Mouse (Mus musculus) embryonic facial prominence, embryonic 14.5 days (tissue): ENCODE data around the gene Nadk. TPM values are rescaled to one million over a fixed set of nuclear protein-coding genes. Genes with fewer than 3 reads are reported as not detected.

ENCODE experiments used
- ATAC-seq: fragments of 200-750 bp; cut with Nextera tagmentation; 2 replicates; pipeline ENCODE4 v1.8.0; 2017; ENCODE audit warnings: low read depth, moderate number of reproducible peaks, moderate TSS enrichment
- DNase-seq: peaks from one replicate; pipeline ENCODE4 v3.0.0-alpha.2; 2015; ENCODE audit warnings: low spot score
- H3K27ac ChIP-seq: fragments of 300-500 bp; sonication (generic); replicated peaks from 2 replicates; pipeline ENCODE4 v1.5.1; 2014; ENCODE audit warnings: low read depth, mild to moderate bottlenecking, low read length, moderate library complexity
- H3K27me3 ChIP-seq: fragments of 300-500 bp; sonication (generic); replicated peaks from 2 replicates; pipeline ENCODE4 v1.6.1; 2014; ENCODE audit warnings: low read length; ENCODE audit not compliant: control insufficient read depth, insufficient read depth
- H3K36me3 ChIP-seq: fragments of 300-500 bp; sonication (generic); 2 replicates; pipeline ENCODE4 v1.6.1; 2014; ENCODE audit warnings: low read length, mixed read lengths; ENCODE audit not compliant: control insufficient read depth, insufficient read depth
- H3K4me1 ChIP-seq: fragments of 300-500 bp; sonication (generic); 2 replicates; pipeline ENCODE4 v1.6.1; 2014; ENCODE audit warnings: antibody characterized with exemption, low read length; ENCODE audit not compliant: control insufficient read depth, insufficient read depth
- H3K4me2 ChIP-seq: fragments of 300-500 bp; sonication (generic); 2 replicates; pipeline ENCODE4 v1.6.1; 2014; ENCODE audit warnings: low read depth, mild to moderate bottlenecking, low read length, moderate library complexity, mixed read lengths
- H3K4me3 ChIP-seq: fragments of 300-500 bp; sonication (generic); 2 replicates; pipeline ENCODE4 v1.5.1; 2014; ENCODE audit warnings: low read depth, mild to moderate bottlenecking, low read length
- H3K9ac ChIP-seq: fragments of 300-500 bp; sonication (generic); 2 replicates; pipeline ENCODE4 v1.6.1; 2014; ENCODE audit warnings: low read depth, mild to moderate bottlenecking, low read length, moderate library complexity, mixed read lengths
- H3K9me3 ChIP-seq: fragments of 300-500 bp; sonication (generic); 2 replicates; pipeline ENCODE4 v1.6.1; 2016; ENCODE audit warnings: low read length; ENCODE audit not compliant: control insufficient read depth
- WGBS: fragments of 180-500 bp; shearing (Covaris S2); extraction: QIAGEN DNeasy Blood & Tissue Kit; methylation state at CpG from one replicate; pipeline ENCODE4 v1.1.7; 2014; 5-methylcytosine and 5-hydroxymethylcytosine counted together
- polyA plus RNA-seq: library from polyadenylated mRNA; unstranded; fragments of >200 nt; fragmentation: Nextera tagmentation; extraction: Ambion mirVana; gene quantifications from 2 replicates; pipeline ENCODE4 v1.2.1, GENCODE M21; 2014

Nadk gene
- polyA plus RNA-seq, 1 experiment from 2014 or later, result 89.2 TPM

- Histone ChIP-seq H3K4me1 (no peaks in the 10 kb centered on the region), H3K36me3 (peaks cover 23% of the 10 kb centered on the region), H3K27ac (no peak overlapping the region), H3K27me3 (no peaks in the 10 kb centered on the region), H3K9me3 (no peaks in the 10 kb centered on the region), H3K4me3 (no peak overlapping the region), H3K4me2 (no peak overlapping the region), H3K9ac (no peak overlapping the region)
- ATAC-seq, result no peak
- 40% methylated on average over 1 of the region's 1 CpGs for WGBS
- no peak for DNase-seq
Measured at GRCm38 (mm10) chr4:155593780-155594179, 31.6 kb downstream of the Nadk start.

DNA sequence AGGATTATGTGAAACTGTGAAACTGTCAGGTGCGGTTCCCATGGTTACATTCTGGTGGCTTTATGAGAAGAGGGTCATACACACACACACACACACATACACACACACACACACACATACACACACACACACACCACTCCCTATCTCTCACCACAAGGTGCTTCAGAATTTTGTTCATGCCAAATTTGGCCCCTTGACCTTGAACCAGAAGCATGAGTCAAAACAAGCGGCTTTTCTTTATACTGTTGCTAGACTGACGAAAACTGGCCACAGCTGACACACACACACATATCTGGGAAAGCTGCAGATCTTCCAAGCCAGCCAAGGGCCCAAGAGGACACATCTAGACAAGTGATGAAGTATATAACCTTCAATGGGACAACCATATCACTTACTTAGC lies 33.6 kb downstream of the Nadk start:
- Histone ChIP-seq H3K36me3 (0 out of 2 replicates have a peak, but pooled peaks cover 4% of the 10 kb centered on the region), H3K9me3 (no peaks in the 10 kb centered on the region), H3K9ac (no peak overlapping the region), H3K4me1 (0 out of 2 replicates have a peak, but pooled peaks cover 4% of the 10 kb centered on the region), H3K4me2 (no peak overlapping the region), H3K27ac (no peak overlapping the region), H3K27me3 (no peaks in the 10 kb centered on the region), H3K4me3 (no peak overlapping the region)
- ATAC-seq (no peak), DNase-seq (no peak)
- 77% methylated on average over 3 of the region's 3 CpGs for WGBS

GRCm38 (mm10) chr4:155596606-155597005 lies 34.4 kb downstream of the Nadk start:
- no peaks in the 10 kb centered on the region for H3K27me3 ChIP-seq
- no peak for ATAC-seq
- 0 out of 2 replicates have a peak, but pooled peaks cover 4% of the 10 kb centered on the region for H3K4me1 ChIP-seq
- H3K27ac ChIP-seq, result no peak overlapping the region
- no peaks in the 10 kb centered on the region for H3K36me3 ChIP-seq
- no peak overlapping the region for H3K4me3 ChIP-seq
- no peak for DNase-seq
- no peak overlapping the region for H3K9ac ChIP-seq
- no peaks in the 10 kb centered on the region for H3K9me3 ChIP-seq
- WGBS, result 83% methylated on average over 5 of the region's 5 CpGs
- no peak overlapping the region for H3K4me2 ChIP-seq

GRCm38 (mm10) chr4:155598536-155598935 lies 36.4 kb downstream of the Nadk start:
- DNase-seq (no peak), ATAC-seq (no peak)
- no peaks in the 10 kb centered on the region for H3K27me3 ChIP-seq
- H3K9ac ChIP-seq, result no peak overlapping the region
- H3K36me3 ChIP-seq, result peaks cover 8% of the 10 kb centered on the region; the same call in 1 of the 2 replicates
- H3K4me2 ChIP-seq, result no peak overlapping the region
- H3K4me3 ChIP-seq, result no peak overlapping the region
- H3K9me3 ChIP-seq, result no peaks in the 10 kb centered on the region
- no peak overlapping the region for H3K27ac ChIP-seq
- peaks cover 11% of the 10 kb centered on the region for H3K4me1 ChIP-seq
- 23% methylated on average over 19 of the region's 20 CpGs for WGBS

GRCm38 (mm10) chr4:155599901-155600825 lies 38.0 kb downstream of the Nadk start:
- peak overlapping the region; percentile 99; the same call in 1 of the 2 replicates for H3K27ac ChIP-seq
- ATAC-seq, result no peak
- peaks cover 11% of the 10 kb centered on the region for H3K4me1 ChIP-seq
- no peak for DNase-seq
- peaks cover 14% of the 10 kb centered on the region; the same call in 1 of the 2 replicates for H3K36me3 ChIP-seq
- no peaks in the 10 kb centered on the region for H3K27me3 ChIP-seq
- no peaks in the 10 kb centered on the region for H3K9me3 ChIP-seq
- peak overlapping the region; percentile 91 for H3K4me3 ChIP-seq
- peak overlapping the region; percentile 72 for H3K4me2 ChIP-seq
- 80% methylated on average over 11 of the region's 11 CpGs for WGBS
- H3K9ac ChIP-seq, result peak overlapping the region; percentile 95

DNA sequence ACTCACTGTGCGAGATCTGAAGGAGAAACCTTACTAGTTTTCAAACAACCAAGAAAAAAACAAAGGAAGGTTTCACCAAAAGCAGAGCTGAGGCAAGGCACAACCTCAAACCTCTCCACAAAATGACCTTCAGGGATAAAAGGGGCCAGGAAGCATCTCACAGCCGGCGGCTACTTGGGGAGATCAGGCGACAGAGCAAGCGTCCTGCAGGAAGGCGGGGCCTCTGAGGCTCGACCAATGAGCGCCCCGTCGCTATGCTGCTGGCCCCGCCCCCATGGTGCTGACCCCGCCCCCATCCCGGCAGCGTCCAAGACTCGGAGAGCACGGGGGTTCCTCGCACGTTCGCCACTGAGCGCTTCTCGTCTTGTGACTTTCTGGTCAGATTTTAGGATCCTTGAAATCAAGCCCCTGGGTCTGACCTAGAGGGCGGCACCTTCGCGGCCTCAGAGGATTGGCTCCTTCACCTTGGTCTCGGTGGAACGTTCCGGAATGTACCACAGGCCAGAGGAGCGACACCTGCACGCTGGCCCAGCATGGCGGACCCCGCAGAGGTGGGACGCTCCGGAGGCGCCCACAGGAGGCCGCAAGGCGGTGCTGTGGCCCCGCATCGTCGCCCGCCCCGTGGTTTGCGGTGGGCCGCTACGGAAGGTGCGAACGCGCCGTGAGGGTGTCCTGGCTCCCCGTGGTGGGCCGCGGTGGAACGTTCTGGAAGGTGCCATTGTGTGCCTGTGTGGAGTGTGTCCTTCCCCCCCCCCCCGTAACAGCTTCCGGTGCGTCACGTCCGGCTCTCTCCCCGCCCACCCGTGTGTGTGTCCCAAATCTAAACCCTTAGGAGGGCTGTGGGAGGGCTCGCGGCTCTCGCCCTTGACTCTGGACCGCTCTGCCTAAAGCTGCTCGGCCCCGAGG lies 39.2 kb downstream of the Nadk start, which contains the start of gene Slc35e2:
Gene Slc35e2 (plus strand): TSS at position 326 of the 906 bp plus-strand sequence.
- Histone ChIP-seq H3K9me3 (no peaks in the 10 kb centered on the region), H3K36me3 (peaks cover 22% of the 10 kb centered on the region; the same call in 1 of the 2 replicates), H3K9ac (peak within 1 kb of the TSS; percentile 95), H3K27ac (peak within 1 kb of the TSS; percentile 99), H3K4me2 (peak within 1 kb of the TSS; percentile 72), H3K4me1 (peaks cover 11% of the 10 kb centered on the region), H3K4me3 (peak within 1 kb of the TSS; percentile 91), H3K27me3 (no peaks in the 10 kb centered on the region)
- WGBS, result under 1% methylated on average over 51 of the region's 65 CpGs
- DNase-seq (peak; percentile 96), ATAC-seq (peak; percentile 95)

DNA sequence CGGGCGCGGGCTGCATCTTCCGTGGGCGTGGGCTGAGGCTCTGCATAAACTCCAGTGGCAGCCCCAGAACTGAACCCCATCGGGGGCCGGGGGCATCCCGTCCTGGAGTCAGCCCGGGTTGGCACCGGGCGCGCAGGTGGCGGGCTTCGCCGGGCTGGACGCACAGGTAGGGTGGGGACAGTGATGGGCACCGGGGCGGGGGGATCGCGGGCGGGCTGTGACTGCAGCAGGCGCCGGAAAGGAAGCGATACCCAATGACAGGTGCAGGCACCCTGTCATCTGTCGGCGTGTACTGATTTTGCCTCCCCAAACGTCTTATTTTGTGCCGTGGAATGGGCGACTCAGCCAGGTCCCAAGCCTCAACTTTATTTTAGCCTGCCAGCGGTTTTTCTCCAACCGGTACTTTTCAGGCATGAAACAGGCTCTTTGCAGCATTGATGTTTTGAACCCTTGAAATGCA lies 39.8 kb downstream of the Nadk start:
- no peaks in the 10 kb centered on the region for H3K9me3 ChIP-seq
- peak overlapping the region; percentile 95 for H3K9ac ChIP-seq
- peaks cover 26% of the 10 kb centered on the region; the same call in 1 of the 2 replicates for H3K36me3 ChIP-seq
- peak; percentile 23; the same call in 1 of the 2 replicates for ATAC-seq
- H3K27ac ChIP-seq, result peak overlapping the region; percentile 99
- peak; percentile 42 for DNase-seq
- peaks cover 11% of the 10 kb centered on the region for H3K4me1 ChIP-seq
- H3K4me3 ChIP-seq, result peak overlapping the region; percentile 91
- 1% methylated on average over 10 of the region's 31 CpGs for WGBS
- H3K27me3 ChIP-seq, result no peaks in the 10 kb centered on the region
- peak overlapping the region; percentile 72 for H3K4me2 ChIP-seq

DNA sequence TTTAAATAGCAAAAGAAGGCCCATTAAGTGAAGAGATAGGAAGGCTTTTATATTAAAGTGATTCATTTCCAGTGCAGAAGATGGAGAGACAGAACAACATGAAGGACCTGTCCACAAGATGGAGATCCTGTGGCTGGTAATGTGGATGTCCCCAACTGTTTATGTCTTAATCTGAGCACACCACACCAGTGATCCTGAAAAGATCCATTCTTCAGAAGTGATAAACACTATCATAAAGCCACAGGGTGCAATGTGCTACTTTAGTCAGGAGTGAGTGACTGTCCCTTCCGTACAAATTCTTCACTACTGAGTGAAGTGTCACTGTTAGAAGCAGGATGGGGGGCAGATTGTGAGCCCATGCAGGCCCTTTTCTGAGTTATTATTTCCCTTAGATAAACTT lies 40.6 kb downstream of the Nadk start:
- Histone ChIP-seq H3K27ac (no peak overlapping the region), H3K27me3 (no peaks in the 10 kb centered on the region), H3K9ac (peak overlapping the region; percentile 95; the same call in 1 of the 2 replicates), H3K4me2 (peak overlapping the region; percentile 72), H3K4me1 (peaks cover 11% of the 10 kb centered on the region), H3K4me3 (peak overlapping the region; percentile 91), H3K36me3 (peaks cover 26% of the 10 kb centered on the region; the same call in 1 of the 2 replicates), H3K9me3 (no peaks in the 10 kb centered on the region)
- DNase-seq (no peak), ATAC-seq (no peak)
- 93% methylated on average over 1 of the region's 1 CpGs for WGBS
